Mouse (Mus musculus) kidney, postnatal 0 days (tissue): ENCODE results near the gene Specc1l. TPM values are rescaled to one million over a fixed set of nuclear protein-coding genes. Genes with fewer than 3 reads are reported as not detected.

Experiments
- ATAC-seq: fragments of 200-750 bp; cut with Nextera tagmentation; replicated peaks from 2 replicates; pipeline ENCODE4 v1.8.0; 2017; ENCODE audit warnings: low read depth, moderate number of reproducible peaks, moderate TSS enrichment, moderate library complexity; ENCODE audit not compliant: low FRiP score
- DNase-seq: peaks from one replicate; pipeline ENCODE4 v3.0.0-alpha.2; 2016; ENCODE audit warnings: low spot score
- H3K27ac ChIP-seq: fragments of 300-500 bp; sonication (generic); 2 replicates; pipeline ENCODE4 v1.5.1; 2014; ENCODE audit warnings: mild to moderate bottlenecking
- H3K27me3 ChIP-seq: fragments of 300-500 bp; sonication (generic); 2 replicates; pipeline ENCODE4 v1.6.1; 2014; ENCODE audit warnings: low read length, mixed read lengths; ENCODE audit not compliant: insufficient read depth
- H3K36me3 ChIP-seq: fragments of 300-500 bp; sonication (generic); 2 replicates; pipeline ENCODE4 v1.6.1; 2014; ENCODE audit warnings: low read length, mixed read lengths; ENCODE audit not compliant: insufficient read depth
- H3K4me1 ChIP-seq: fragments of 300-500 bp; sonication (generic); replicated peaks from 2 replicates; pipeline ENCODE4 v1.6.1; 2014; ENCODE audit warnings: antibody characterized with exemption, low read length, mixed read lengths; ENCODE audit not compliant: insufficient read depth
- H3K4me2 ChIP-seq: fragments of 300-500 bp; sonication (generic); 2 replicates; pipeline ENCODE4 v1.6.1; 2014; ENCODE audit warnings: mild to moderate bottlenecking, low read length, moderate library complexity, mixed read lengths
- H3K4me3 ChIP-seq: fragments of 300-500 bp; sonication (generic); replicated peaks from 2 replicates; pipeline ENCODE4 v1.5.1; 2014; ENCODE audit warnings: low read depth, low read length
- H3K9ac ChIP-seq: fragments of 300-500 bp; sonication (generic); 2 replicates; pipeline ENCODE4 v1.6.1; 2014; ENCODE audit warnings: low read depth, low read length
- H3K9me3 ChIP-seq: fragments of 300-500 bp; sonication (generic); replicated peaks from 2 replicates; pipeline ENCODE4 v1.6.1; 2016; ENCODE audit warnings: low read length, inconsistent platforms, mixed read lengths
- CTCF ChIP-seq: IDR thresholded peaks from 2 replicates; pipeline ENCODE4 v1.5.1; 2016; ENCODE audit warnings: antibody characterized with exemption, low read depth, mild to moderate bottlenecking, moderate library complexity
- WGBS: fragments of 180-500 bp; shearing (Covaris S2); extraction: QIAGEN DNeasy Blood & Tissue Kit; methylation state at CpG from one replicate; pipeline ENCODE4 v1.1.7; 2014; 5-methylcytosine and 5-hydroxymethylcytosine counted together
- polyA plus RNA-seq: library from polyadenylated mRNA; unstranded; fragments of >200 nt; fragmentation: Nextera tagmentation; extraction: Ambion mirVana; gene quantifications from 2 replicates; pipeline ENCODE4 v1.2.1, GENCODE M21; 2015

The Specc1l gene
- polyA plus RNA-seq, 1 experiment from 2014 or later = 18.7 TPM

DNA sequence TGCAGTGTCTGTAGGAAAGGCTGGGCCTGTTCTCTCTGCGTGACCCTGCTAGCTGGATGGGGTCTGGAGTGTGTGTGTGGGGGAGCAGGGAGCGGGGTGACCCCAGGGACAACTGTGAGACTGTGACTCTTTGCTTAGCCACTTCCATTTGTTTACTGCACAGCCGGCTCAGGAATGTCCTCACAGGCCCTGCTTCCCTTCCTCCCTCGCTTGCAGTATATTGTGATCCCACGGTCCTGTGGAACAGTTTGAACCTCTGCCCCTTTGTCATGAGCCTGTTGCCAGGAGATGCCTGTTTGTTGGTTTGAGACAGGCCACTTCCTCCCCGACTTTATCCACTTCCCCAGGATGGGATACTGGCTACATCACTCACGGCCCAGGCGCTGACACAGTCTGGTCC lies 35.4 kb upstream of the Specc1l start:
- 57% methylated on average over 8 of the region's 8 CpGs for WGBS
- Histone ChIP-seq H3K27me3 (no peaks in the 10 kb centered on the region), H3K4me1 (peaks cover 11% of the 10 kb centered on the region; the same call in 1 of the 2 replicates), H3K9ac (no peak overlapping the region), H3K4me2 (no peak overlapping the region), H3K4me3 (no peak overlapping the region), H3K27ac (peak overlapping the region; percentile 31), H3K9me3 (no peaks in the 10 kb centered on the region), H3K36me3 (peaks cover 32% of the 10 kb centered on the region)
- ATAC-seq (peak; percentile 35; the same call in 1 of the 2 replicates), DNase-seq (peak; percentile 73)
- no peak for TF ChIP-seq CTCF

- Histone ChIP-seq H3K27ac (no peak overlapping the region), H3K9me3 (no peaks in the 10 kb centered on the region), H3K4me3 (no peak overlapping the region), H3K4me2 (no peak overlapping the region), H3K27me3 (no peaks in the 10 kb centered on the region), H3K4me1 (peaks cover 5% of the 10 kb centered on the region; the same call in 1 of the 2 replicates), H3K36me3 (peaks cover 38% of the 10 kb centered on the region), H3K9ac (no peak overlapping the region)
- no peak for ATAC-seq
- TF ChIP-seq CTCF = no peak
- no peak for DNase-seq
- WGBS = 91% methylated on average over 5 of the region's 5 CpGs
Measured at GRCm38 (mm10) chr10:75178911-75179310, 33.0 kb upstream of the Specc1l start.

- peak; percentile 91 for DNase-seq
- Histone ChIP-seq H3K27me3 (no peaks in the 10 kb centered on the region), H3K4me1 (no peaks in the 10 kb centered on the region), H3K36me3 (peaks cover 38% of the 10 kb centered on the region), H3K9me3 (no peaks in the 10 kb centered on the region), H3K27ac (no peak overlapping the region), H3K4me3 (no peak overlapping the region), H3K9ac (no peak overlapping the region), H3K4me2 (no peak overlapping the region)
- ATAC-seq = peak; percentile 50; the same call in 1 of the 2 replicates
- 23% methylated on average over 14 of the region's 14 CpGs for WGBS
- peak; percentile 86 for TF ChIP-seq CTCF
Measured at GRCm38 (mm10) chr10:75182151-75182774, 29.6 kb upstream of the Specc1l start.

DNA sequence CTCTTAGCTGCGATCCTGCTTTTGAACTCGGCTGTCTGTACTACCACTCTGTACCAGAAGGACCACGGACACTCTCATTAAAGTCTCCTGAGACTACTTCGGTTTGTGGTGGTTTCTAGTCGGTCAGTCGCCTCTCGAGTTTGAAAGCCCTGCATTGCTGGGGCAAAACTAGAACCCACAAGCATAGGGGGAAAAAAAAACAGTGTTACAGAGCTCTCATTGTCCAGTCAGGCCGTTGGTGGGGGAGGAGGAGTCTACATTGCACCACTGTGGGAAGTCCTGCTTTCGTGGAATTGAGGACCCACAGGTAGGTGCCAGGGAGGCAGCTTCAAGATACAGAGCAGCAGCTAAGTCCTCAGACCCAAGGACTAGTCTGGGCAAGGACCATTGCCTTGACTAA lies 27.0 kb upstream of the Specc1l start:
- Histone ChIP-seq H3K4me3 (no peak overlapping the region), H3K4me2 (no peak overlapping the region), H3K27me3 (no peaks in the 10 kb centered on the region), H3K36me3 (peaks cover 18% of the 10 kb centered on the region), H3K9me3 (no peaks in the 10 kb centered on the region), H3K4me1 (no peaks in the 10 kb centered on the region), H3K27ac (no peak overlapping the region), H3K9ac (no peak overlapping the region)
- no peak for DNase-seq
- TF ChIP-seq CTCF = no peak
- 85% methylated on average over 9 of the region's 9 CpGs for WGBS
- no peak for ATAC-seq

- H3K4me2 ChIP-seq = no peak overlapping the region
Measured at GRCm38 (mm10) chr10:75186551-75186950, 25.3 kb upstream of the Specc1l start.

DNA sequence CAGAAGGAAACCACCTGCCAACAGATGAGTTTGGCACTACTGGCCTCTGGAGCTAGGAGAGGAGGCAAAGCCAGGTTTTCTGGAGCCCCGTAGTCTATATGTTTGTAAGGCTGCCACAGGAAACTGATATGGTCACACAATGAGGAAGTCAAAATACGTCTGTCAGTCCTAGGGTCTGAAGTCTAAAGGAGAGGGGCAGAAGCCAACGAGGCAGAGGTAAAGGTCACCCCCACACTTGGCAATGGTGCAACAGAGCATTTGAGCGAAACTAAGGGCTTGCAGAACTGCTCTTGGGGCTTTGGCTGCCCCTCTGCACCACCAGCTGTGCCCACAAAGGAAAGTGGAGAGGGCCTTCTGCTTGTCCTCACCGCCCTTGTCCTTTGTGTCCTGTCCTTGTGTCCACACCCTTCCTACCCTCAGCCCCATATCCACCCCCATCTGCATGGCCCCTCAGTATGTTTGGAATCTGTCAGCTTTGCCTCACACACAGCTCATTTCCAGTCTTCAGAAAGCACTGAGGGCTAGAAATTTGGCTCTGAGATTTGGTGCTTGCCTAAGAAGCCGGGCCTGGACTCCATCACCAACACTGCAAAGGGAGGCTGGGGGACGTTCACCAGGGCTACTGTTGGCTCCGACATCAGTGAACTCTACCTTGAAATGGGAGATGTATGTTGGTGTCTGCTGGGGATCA lies 24.4 kb upstream of the Specc1l start:
- H3K9me3 ChIP-seq = no peaks in the 10 kb centered on the region
- H3K27me3 ChIP-seq = no peaks in the 10 kb centered on the region
- H3K4me2 ChIP-seq = no peak overlapping the region
- ATAC-seq (no peak), DNase-seq (no peak)
- H3K4me3 ChIP-seq = no peak overlapping the region
- no peaks in the 10 kb centered on the region for H3K4me1 ChIP-seq
- WGBS = 60% methylated on average over 8 of the region's 8 CpGs
- no peak overlapping the region for H3K9ac ChIP-seq
- H3K27ac ChIP-seq = no peak overlapping the region
- TF ChIP-seq CTCF = no peak
- H3K36me3 ChIP-seq = 0 out of 2 replicates have a peak, but pooled peaks cover 5% of the 10 kb centered on the region

More at GRCm38 (mm10) chr10:75186551-75186950, 25.3 kb upstream of the Specc1l start:
- DNase-seq = no peak
- no peak for TF ChIP-seq CTCF
- Histone ChIP-seq H3K9me3 (no peaks in the 10 kb centered on the region), H3K36me3 (0 out of 2 replicates have a peak, but pooled peaks cover 5% of the 10 kb centered on the region), H3K9ac (no peak overlapping the region), H3K4me1 (no peaks in the 10 kb centered on the region), H3K27me3 (no peaks in the 10 kb centered on the region), H3K4me3 (no peak overlapping the region), H3K27ac (no peak overlapping the region; the same call in 1 of the 2 replicates)
- ATAC-seq = no peak
- WGBS = 33% methylated on average over 6 of the region's 6 CpGs
